Mouse (Mus musculus) layer of hippocampus, postnatal 14 days (tissue): ENCODE measurements around the gene Pramel4. TPM values are rescaled to one million over a fixed set of nuclear protein-coding genes. Genes with fewer than 3 reads are reported as not detected.
"Not testable (repeated sequence)": the region's sequence is repeated elsewhere in the genome, so short reads cannot be mapped to it uniquely, and the experiment has no call there.

Source experiments
- DNase-seq, 2 experiments: peaks; one replicate each; pipeline ENCODE4 v3.0.0; 2021 to 2022; ENCODE audit warnings: low spot score in 2 of 2, mixed read lengths in 1 of 2
- long read RNA-seq, 2 experiments: library from polyadenylated mRNA; stranded (forward); transcript quantifications; one replicate each; pipeline ENCODE4 v2.0.0; 2021
- total RNA-seq, 2 experiments: library from RNA; stranded (reverse); gene quantifications; 2 replicates each; pipeline ENCODE4 v1.2.3; 2021

The Pramel4 gene
- not detected for total RNA-seq
- long read RNA-seq, experiment 1 = 0 reads
- long read RNA-seq, experiment 2 = 0 reads

- not testable (repeated sequence) for DNase-seq
Observed at GRCm38 (mm10) chr4:144058826-144059225, at the start of gene Pramel4. Gene Pramel4, plus strand, starts transcription at chr4:144059126.

- DNase-seq = not testable (repeated sequence)
Observed at GRCm38 (mm10) chr4:144106174-144106573, 47.2 kb downstream of the Pramel4 start, which contains the start of gene Gm13102. Gene Gm13102, plus strand, starts transcription at chr4:144106474.

Other genes with a start within 250 kb of the Pramel4 start
- gene Gm13084, start 243.0 kb upstream of the Pramel4 start, total RNA-seq = not detected
- not detected for gene Gm13103, start 212.6 kb upstream of the Pramel4 start, total RNA-seq
- gene Pramef6, start 158.7 kb upstream of the Pramel4 start, total RNA-seq = not detected
- gene Pramef25, start 108.1 kb upstream of the Pramel4 start, total RNA-seq = not detected
- not detected for gene Gm13101, start 92.2 kb upstream of the Pramel4 start, total RNA-seq
- not detected for gene Pramef17, start 64.8 kb upstream of the Pramel4 start, total RNA-seq
- not detected for gene Gm13102, start 47.3 kb downstream of the Pramel4 start, total RNA-seq
- not detected for gene Oog3, start 103.5 kb downstream of the Pramel4 start, total RNA-seq
- not detected for gene Oog2, start 131.6 kb downstream of the Pramel4 start, total RNA-seq
- gene C87977, start 154.2 kb downstream of the Pramel4 start, total RNA-seq = not detected
- not detected for gene Pramel5, start 221.4 kb downstream of the Pramel4 start, total RNA-seq